Mouse (Mus musculus) megakaryocyte, embryonic 14.5 days (primary cell): ENCODE data around the gene Zfp420.

Experiments used
- FLI1 ChIP-seq: IDR thresholded peaks from 2 replicates; pipeline ENCODE4 v1.6.1; 2012; ENCODE audit warnings: low read length, inconsistent platforms, mixed read lengths
- GATA1 ChIP-seq: IDR thresholded peaks from 3 replicates; pipeline ENCODE4 v1.6.1; 2012; ENCODE audit warnings: mixed read lengths, low read length, inconsistent platforms, borderline replicate concordance

- TF ChIP-seq GATA1 (no peak), FLI1 (no peak)
These were observed 47.5 kb upstream of the Zfp420 start for GRCm38 (mm10) chr7:29812244-29812643.
